Mouse (Mus musculus): Measurements from ENCODE around the gene Poc1b.

DNA sequence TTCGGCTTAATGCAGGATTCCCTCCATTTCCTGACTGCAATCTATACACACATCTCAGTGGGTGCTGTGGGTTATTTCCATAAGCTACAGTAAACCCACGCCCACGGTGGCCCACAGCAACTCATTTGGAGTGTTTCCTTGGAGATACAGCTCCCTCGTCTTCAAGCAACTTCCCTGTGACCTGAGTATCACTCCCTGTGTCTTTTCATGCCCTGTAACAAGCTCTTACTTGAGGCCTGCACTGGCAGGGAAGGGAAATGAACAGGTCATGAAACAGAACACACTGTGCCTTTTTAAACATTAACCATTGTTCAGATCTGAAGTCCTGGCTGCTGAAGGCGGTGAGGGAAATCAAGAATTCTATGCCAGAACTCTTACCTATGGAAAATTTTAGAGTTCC lies 115.9 kb downstream of the Poc1b start:
- TF ChIP-seq CTCF (IDR thresholded peaks at IDR 0.05; ENCODE audit: low read depth): no peak
- TF ChIP-seq EP300 (optimal IDR thresholded peaks at IDR 0.05): no peak
